Mouse (Mus musculus) frontal cortex, postnatal 14 days (tissue): ENCODE results near the gene Astn2.

ENCODE experiments used
- DNase-seq, 2 experiments: peaks; one replicate each; pipeline ENCODE4 v3.0.0; 2022; ENCODE audit warnings: low spot score in 2 of 2

Gene Astn2

GRCm38 (mm10) chr4:65864551-65864950 lies 539.9 kb downstream of the Astn2 start:
- no peak for DNase-seq

- no peak for DNase-seq
These were observed 561.2 kb downstream of the Astn2 start for GRCm38 (mm10) chr4:65843191-65843590.

GRCm38 (mm10) chr4:65839550-65840000 lies 564.8 kb downstream of the Astn2 start:
- peak; percentile 22 to 41 for DNase-seq

GRCm38 (mm10) chr4:65838781-65839180 lies 565.6 kb downstream of the Astn2 start:
- no peak for DNase-seq

- no peak for DNase-seq
These were observed 571.4 kb downstream of the Astn2 start for GRCm38 (mm10) chr4:65832971-65833370.

GRCm38 (mm10) chr4:65831872-65832271 lies 572.5 kb downstream of the Astn2 start:
- no peak for DNase-seq

- DNase-seq, result no peak
These were observed 573.9 kb downstream of the Astn2 start for GRCm38 (mm10) chr4:65830495-65830894.

- DNase-seq, result no peak
These were observed 583.3 kb downstream of the Astn2 start for GRCm38 (mm10) chr4:65821070-65821469.

- no peak for DNase-seq
These were observed 584.2 kb downstream of the Astn2 start for GRCm38 (mm10) chr4:65820236-65820635.

- no peak for DNase-seq
These were observed 584.6 kb downstream of the Astn2 start for GRCm38 (mm10) chr4:65819835-65820234.

- DNase-seq, result no peak
These were observed 590.3 kb downstream of the Astn2 start for GRCm38 (mm10) chr4:65814176-65814535.

- no peak for DNase-seq
These were observed 590.8 kb downstream of the Astn2 start for GRCm38 (mm10) chr4:65813500-65814175.

GRCm38 (mm10) chr4:65807341-65807740 lies 597.1 kb downstream of the Astn2 start:
- DNase-seq, result no peak

GRCm38 (mm10) chr4:65801204-65801603 lies 603.2 kb downstream of the Astn2 start:
- no peak for DNase-seq

GRCm38 (mm10) chr4:65791051-65791450 lies 613.4 kb downstream of the Astn2 start:
- DNase-seq, result no peak

- DNase-seq, result no peak
These were observed 630.9 kb downstream of the Astn2 start for GRCm38 (mm10) chr4:65773368-65774010.

GRCm38 (mm10) chr4:65770952-65771351 lies 633.5 kb downstream of the Astn2 start:
- DNase-seq, result no peak

GRCm38 (mm10) chr4:65767919-65768318 lies 636.5 kb downstream of the Astn2 start:
- DNase-seq, result peak in 1 of 2 experiments; percentile 8

- no peak for DNase-seq
These were observed 637.0 kb downstream of the Astn2 start for GRCm38 (mm10) chr4:65767431-65767830.

- no peak for DNase-seq
These were observed 639.1 kb downstream of the Astn2 start for GRCm38 (mm10) chr4:65765312-65765711.

- DNase-seq, result no peak
These were observed 640.1 kb downstream of the Astn2 start for GRCm38 (mm10) chr4:65764275-65764674.

- DNase-seq, result no peak
These were observed 640.6 kb downstream of the Astn2 start for GRCm38 (mm10) chr4:65763823-65764222.

GRCm38 (mm10) chr4:65762116-65762515 lies 642.3 kb downstream of the Astn2 start:
- no peak for DNase-seq
